Mouse (Mus musculus): ENCODE measurements at regions not wholly inside any gene's neighbourhood (a gene's known extent, or its start where the extent isn't known, plus 50 kb on each side); places are given as distances from the start of the nearest gene placed in this dataset.

GRCm38 (mm10) chr15:27207446-27207845 lies 259.0 kb upstream of the Ank start:
- TF ChIP-seq CTCF (IDR thresholded peaks at IDR 0.05; ENCODE audit: low read depth, low read length) (no peak), POLR2A (IDR thresholded peaks at IDR 0.05; ENCODE audit: borderline replicate concordance, low read depth, low read length) (no peak)

Measured in bone marrow macrophage, adult 2 months (primary cell).